Mouse (Mus musculus): Measurements from ENCODE around the gene Dnajc6. TPM values are rescaled to one million over a fixed set of nuclear protein-coding genes. Genes with fewer than 3 reads are reported as not detected.

The Dnajc6 gene
- polyA plus RNA-seq (2012; rRNA removed) = 1.8 and 2.7 TPM in 2 replicates

DNA sequence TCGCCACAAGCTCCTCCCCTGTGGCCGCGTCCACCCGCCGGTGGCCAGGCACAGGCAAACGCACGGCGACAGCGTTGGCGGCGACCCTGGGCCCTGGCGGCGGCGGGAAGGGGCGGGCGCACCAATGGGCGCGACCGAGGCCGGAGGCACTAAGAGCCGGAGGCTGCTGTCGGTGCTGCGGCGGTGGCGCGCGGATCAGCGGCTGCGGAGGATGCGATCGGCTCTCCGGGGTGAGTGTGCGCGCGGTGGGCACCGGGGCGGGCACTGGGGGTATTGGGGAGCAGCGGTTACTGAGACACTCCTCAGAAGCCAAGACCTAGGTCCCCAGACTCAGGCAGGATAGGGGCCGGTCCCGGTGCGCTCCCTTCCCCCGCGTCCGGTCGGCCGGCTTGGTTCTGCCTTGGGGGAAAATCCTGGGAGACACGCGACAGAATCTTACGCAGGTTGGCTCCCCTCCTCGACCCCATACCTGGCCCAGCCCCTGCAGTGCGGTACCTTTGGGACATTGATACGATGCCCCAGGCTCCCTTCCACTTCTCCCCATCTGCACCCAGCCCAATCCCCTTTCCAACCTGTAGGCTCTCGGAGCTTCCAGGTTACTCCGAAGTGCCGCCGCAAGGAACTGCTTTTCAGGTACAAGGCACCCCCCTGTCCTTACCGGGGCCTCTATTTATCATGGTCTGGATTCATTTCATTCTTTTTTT lies at the start of gene Dnajc6:
Gene Dnajc6, plus strand, starts transcription at position 115 of the 704 bp plus-strand sequence.
- no peak for DNase-seq (ENCODE audit: low read depth)

GRCm38 (mm10) chr4:101448701-101449100 lies 47.7 kb upstream of the Dnajc6 start:
- no peak for DNase-seq (ENCODE audit: low read depth)

GRCm38 (mm10) chr4:101449344-101449743 lies 47.1 kb upstream of the Dnajc6 start:
- DNase-seq (ENCODE audit: low read depth) = no peak

- DNase-seq (ENCODE audit: low read depth) = no peak
These were observed 46.2 kb upstream of the Dnajc6 start for GRCm38 (mm10) chr4:101450150-101450780.

DNA sequence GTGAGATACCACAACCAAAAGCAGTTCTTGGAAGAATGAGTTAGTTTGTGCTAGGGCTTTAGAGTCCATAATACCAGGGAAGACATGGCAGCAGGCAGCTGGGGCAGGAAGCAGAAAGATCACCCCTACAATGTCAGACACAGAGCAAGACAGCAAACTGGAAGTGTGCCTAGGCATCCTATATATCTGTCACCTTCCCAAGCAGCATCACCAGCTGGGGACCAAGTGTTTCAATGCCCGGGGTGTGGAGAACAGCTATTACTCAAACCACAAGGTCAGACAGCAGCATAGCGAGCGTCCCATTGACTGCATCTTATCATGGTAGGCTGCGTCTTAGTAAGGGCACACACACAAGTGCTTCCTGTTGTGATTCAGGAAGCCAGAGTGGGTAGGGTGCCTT lies 45.4 kb upstream of the Dnajc6 start:
- DNase-seq (ENCODE audit: low read depth) = no peak

- no peak for DNase-seq (ENCODE audit: low read depth)
These were observed 43.6 kb upstream of the Dnajc6 start for GRCm38 (mm10) chr4:101452829-101453228.

- DNase-seq (ENCODE audit: low read depth) = no peak
These were observed 39.3 kb upstream of the Dnajc6 start for GRCm38 (mm10) chr4:101457176-101457575.

GRCm38 (mm10) chr4:101458341-101458740 lies 38.1 kb upstream of the Dnajc6 start:
- DNase-seq (ENCODE audit: low read depth) = no peak

- DNase-seq (ENCODE audit: low read depth) = no peak
These were observed 37.1 kb upstream of the Dnajc6 start for GRCm38 (mm10) chr4:101459358-101459757.

DNA sequence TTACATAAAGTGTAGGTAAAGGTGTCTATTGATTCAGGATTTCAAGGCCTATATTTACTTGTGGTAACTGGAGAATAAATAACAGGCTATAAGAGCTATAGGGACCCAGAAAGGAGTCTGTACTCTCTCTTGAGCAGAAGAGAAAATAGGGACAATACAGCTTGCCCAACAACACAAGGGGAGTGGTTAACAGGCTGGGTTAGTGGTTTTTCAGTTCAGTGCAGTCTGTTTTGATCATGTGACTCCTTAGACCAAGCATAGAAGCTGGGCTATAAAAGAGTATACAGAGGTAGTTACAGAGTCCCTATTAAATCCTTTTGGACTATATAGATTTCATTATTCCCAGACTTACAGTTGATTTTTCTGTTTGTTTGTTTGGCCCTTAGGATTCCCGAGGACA lies 36.3 kb upstream of the Dnajc6 start:
- DNase-seq (ENCODE audit: low read depth) = no peak

DNA sequence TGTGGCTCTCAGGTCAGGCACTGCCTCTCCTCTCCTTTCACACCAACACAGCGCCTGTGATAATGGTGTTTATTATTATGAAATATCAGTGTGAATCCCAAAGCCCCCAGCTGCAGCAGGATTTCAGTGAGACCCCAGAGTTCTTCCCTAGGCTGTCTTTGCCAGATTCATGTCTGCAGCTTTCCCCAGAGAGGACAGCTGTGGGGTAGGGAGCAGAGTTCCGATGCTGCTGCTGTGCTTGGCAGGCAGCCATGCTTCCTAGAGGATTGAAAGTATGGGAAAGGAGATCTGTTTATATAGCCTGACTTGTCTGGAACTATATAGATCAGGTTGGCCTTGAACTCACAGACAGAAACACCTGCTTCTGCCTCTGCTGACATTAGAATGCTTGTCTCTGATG lies 34.4 kb upstream of the Dnajc6 start:
- DNase-seq (ENCODE audit: low read depth) = no peak

DNA sequence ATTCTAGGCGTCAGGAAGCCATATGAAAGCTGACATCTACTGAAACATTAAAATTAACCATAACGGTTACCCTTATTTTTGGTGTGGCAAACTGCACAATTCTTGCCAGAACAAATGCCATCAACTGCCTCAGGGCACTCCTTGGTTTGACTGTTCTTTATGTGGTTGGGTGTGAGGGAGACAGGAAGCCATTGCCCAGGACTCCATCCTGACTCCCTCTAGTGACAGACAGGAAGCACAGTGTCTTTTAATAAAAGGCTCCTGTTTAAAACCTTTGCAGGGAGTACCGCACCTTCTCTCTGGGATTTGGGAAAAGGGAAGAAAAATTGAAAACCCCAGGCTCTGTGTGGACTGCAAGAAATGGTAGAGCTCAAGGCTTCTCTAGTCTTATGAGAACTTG lies 30.2 kb upstream of the Dnajc6 start:
- no peak for DNase-seq (ENCODE audit: low read depth)

- no peak for DNase-seq (ENCODE audit: low read depth)
These were observed 27.2 kb upstream of the Dnajc6 start for GRCm38 (mm10) chr4:101469242-101469641.

- no peak for DNase-seq (ENCODE audit: low read depth)
These were observed 25.9 kb upstream of the Dnajc6 start for GRCm38 (mm10) chr4:101470543-101470942.

GRCm38 (mm10) chr4:101472767-101473166 lies 23.7 kb upstream of the Dnajc6 start:
- DNase-seq (ENCODE audit: low read depth) = no peak

DNA sequence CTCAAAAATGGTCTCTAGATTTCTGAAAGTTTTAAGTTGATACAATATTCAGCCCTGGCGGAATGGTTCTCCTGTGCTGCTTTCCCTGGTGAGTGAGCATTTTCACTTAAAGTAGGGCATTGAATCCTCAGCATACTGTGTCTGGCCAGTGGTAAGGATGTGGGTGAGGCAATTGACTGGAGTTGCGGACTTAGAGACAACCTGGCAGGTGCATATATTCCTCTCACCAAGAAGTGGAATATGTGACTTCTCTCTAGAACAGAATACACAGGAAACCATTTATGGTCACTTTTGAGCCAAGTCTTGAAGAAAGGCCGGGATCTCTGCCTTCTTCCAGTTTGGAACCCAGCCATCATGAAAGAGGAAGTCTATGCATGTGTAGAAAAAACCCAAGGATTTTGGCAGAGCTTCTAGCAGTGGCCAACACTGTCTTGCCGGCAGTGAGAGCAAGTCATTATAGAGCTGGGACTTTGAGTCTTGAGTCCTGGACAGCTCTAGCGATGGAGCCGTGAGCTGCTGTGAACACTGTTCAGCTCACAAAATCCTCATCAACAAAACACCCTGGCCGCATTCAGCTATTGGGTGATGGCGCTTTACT lies 6.0 kb upstream of the Dnajc6 start:
- DNase-seq (ENCODE audit: low read depth) = no peak

DNA sequence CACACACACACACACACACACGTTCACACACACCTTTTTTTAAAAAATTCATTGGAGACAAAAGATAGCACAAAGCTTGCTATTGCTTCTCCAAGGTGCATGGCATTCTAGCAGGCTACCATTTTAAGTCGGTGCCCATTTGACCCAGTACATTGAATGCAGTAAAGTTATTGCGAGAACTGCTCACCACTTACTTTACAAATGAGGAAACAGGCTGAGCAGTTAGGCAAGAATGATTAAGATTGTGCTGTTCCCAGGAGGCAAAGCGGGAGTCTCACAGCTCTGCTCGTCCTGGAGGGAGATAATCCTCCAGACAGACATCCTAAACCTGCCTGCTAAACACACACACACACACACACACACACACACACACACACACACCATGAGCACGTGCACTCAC lies 4.7 kb upstream of the Dnajc6 start:
- no peak for DNase-seq (ENCODE audit: low read depth)

- DNase-seq (ENCODE audit: low read depth) = no peak
These were observed 2.7 kb upstream of the Dnajc6 start for GRCm38 (mm10) chr4:101493611-101494197.

DNA sequence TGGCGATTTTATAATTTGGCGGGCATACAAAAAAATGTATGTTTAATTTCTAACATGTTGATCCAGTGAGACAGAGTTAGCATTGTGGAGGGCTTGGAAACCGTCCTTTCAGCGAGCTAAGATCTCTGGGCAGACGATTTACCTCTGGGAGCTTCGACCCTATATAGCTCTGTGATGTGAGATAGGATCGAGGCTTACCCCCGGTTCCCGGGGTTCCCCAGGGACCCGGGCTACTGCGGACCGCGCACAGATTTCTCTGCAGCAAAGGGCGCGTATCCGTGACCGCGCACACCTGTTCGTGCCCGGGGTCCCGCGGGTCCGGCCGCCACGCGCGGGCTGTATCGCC lies 287 bp upstream of the Dnajc6 start:
- DNase-seq (ENCODE audit: low read depth) = no peak

DNA sequence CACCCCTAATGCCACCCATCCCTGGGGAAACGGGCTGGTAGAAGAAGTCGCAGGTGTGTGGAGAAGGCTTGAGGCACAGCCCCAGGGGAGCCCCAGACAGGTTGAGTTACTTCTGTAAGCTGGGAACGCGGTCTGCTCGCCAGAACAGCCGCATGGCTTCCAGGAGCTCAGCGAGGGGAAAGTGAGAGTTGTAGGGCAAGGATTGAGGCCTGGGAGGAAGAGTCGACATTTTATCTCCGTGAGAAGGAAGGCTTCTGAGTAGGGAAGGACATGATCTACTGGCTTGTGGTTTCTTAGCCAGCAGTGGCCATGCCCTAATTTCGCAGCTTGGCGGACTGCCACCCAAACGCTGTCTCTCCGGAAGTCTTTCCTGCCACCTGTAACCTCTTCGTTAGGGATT lies 888 bp downstream of the Dnajc6 start:
- DNase-seq (ENCODE audit: low read depth) = no peak

DNA sequence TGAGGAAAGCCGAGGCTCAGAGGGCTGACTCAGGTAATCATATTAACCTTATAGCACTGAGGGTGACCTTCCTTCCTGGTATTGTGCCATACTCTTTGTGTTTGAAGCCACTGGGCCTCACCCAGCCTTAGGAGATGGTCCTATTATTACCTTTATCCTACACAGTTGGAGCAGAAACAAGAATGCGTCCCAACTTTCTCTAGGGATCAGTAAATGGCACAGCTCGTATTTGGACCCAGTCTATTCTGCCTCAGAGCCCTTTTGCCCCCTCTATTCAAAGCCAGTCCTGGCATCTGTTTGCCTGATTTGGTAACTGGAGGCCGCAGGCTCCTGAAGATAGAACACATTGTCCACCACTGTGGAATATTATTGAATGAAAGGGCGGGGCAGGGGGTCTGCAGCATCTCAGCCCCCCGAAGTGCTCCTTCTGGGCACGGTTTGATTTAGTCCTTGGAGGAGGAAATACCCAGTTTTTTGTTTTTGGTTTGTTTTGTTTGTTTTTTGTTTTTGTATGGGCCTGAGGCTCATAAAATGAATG lies 8.1 kb downstream of the Dnajc6 start:
- DNase-seq (ENCODE audit: low read depth) = peak; percentile 88

GRCm38 (mm10) chr4:101505966-101506365 lies 9.5 kb downstream of the Dnajc6 start:
- DNase-seq (ENCODE audit: low read depth) = no peak

GRCm38 (mm10) chr4:101506372-101506771 lies 9.9 kb downstream of the Dnajc6 start:
- no peak for DNase-seq (ENCODE audit: low read depth)

All from gonadal fat pad, adult 2 months (tissue).